Mouse (Mus musculus): ENCODE results near the gene C1qtnf4. TPM values are rescaled to one million over a fixed set of nuclear protein-coding genes. Genes with fewer than 3 reads are reported as not detected.
"Not testable (repeated sequence)": the region's sequence is repeated elsewhere in the genome, so short reads cannot be mapped to it uniquely, and the experiment has no call there.

Gene C1qtnf4
- total RNA-seq, 2 experiments from 2014 or later, result 279 to 315 TPM

DNA sequence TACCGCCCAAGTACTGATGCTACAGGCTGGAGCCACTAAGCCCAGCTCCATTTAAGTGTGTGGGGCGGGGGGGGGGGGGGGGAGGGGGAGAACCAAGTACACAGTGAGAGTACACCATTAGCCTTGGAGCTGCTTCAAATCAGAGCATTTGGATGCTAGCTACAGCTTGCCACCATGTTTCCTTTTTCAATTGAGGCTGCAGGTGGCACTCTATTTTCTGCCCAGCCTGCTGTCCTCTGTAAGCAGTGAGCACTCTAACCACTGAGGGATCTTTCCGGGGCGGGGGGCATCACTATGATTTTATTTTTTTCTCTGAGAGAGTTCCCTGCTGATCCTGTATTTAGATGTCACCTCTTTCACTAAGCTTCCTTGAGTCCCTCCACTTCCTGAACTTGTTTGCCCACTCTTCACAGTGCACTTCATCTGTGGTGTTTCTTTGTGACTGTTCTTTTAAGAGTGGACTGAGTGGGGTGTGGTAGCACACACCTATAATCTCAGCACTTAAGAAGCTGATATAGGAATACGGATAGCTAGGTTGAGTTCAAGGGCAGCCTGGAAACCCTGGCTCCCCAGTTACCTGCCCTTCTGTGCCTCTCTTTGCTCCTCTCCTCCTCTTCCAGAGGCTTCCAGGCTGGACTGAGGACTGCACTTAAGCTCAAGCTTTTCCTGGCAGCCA is 7.9 kb upstream of the C1qtnf4 start:
- intact Hi-C loops (cut with DNase I), result loop anchor here (10.0 kb wide), 1 partner anchor 87 kb away; no protein-coding TSS in a partner anchor
- DNase-seq (ENCODE audit: low spot score in 2 of 2), result no peak

DNA sequence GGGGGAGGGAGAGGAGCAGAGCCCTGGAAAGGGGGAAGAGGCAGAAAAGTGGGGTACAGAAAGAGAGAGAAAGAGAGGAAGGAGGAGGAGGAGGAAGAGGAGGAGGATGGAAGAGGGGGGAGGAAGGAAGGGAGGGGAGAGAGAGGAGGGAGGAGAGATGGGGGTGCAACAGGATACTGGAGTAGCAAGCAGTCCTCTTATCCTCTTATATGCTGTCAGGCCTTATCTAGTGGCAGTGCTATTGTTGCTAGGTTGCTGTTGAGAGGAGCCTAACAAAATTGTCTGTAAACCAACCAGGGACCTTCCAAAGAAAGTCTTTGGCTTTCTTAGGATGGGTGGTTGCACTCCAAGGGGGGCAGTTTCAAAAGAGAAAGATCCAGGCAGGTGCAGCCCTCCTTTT is 6.2 kb upstream of the C1qtnf4 start:
- DNase-seq (ENCODE audit: low spot score in 2 of 2), result no peak
- intact Hi-C loops (cut with DNase I), result loop anchor here (10.0 kb wide), 1 partner anchor 85 kb away; no protein-coding TSS in a partner anchor

DNA sequence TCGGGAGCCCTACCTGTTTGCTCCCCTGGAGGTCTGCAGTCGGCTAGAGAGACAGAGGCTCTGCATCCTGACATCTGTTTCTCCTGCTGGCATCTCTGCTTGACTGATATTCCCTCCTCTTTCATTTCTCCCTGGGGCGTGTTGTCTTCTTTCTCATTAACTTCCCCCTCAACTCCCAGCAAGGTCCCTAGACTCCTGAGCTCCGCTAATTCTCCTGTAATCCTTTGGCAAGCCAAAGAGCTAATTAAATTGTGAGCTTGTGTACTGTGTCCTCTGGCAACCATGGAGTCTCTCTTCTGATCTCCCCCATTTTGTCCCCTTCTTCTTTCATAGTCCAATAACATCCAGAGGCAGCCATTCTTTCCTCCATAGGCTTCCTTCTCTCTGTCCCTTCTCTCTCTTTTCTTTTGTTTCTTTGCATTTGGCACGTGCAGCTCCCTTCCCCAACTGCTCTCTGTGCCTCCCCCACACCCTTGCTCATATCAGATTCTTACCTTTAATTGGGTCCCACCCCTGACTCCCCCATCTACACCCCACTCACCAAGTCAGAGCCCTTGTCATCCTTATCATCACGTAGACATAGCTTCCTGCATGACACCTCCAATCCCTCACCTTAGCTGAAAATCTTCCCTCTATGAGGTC is 5.4 kb upstream of the C1qtnf4 start:
- no peak for DNase-seq (ENCODE audit: low spot score in 2 of 2)
- intact Hi-C loops (cut with DNase I), result no loop called here

DNA sequence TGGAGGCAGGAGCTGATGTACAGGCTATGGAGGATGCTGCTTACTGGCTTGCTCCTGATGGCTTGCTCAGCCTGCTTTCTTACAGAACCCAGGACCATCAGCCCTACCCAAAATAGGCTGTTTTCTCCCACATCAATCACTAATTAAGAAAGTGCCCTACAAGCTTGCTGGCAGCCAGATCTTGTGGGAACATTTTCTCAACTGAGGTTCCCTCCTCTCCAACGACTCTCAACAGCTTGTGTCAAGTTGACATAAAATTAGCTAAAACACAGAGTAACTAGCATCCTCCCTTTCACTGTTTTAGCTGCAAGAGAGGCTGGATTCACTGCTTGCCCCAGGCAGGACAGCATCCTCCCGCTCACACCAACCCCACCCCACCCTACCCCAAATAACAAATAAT is 3.8 kb upstream of the C1qtnf4 start:
- DNase-seq (ENCODE audit: low spot score in 2 of 2), result no peak
- intact Hi-C loops (cut with DNase I), result no loop called here

DNA sequence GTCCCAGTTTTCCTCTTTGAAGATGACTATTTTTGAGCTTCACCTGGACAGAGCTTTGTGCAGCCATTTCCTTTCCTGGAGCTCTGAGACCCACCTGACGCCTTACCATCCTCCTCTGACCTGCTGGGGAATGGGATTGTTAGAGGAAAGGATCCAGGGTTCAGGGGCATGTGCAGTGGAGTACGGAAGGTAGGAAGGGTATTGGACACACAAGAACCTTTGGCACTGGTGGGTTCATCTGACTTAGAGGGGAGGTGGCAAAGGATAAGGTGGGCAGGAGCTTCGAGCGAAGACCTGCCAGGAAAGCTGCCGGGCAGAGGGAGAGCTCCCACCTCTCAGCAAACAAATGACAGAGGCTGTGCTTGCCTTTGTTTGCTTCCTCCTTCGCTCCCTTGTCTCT is 776 bp downstream of the C1qtnf4 start:
- intact Hi-C loops (cut with DNase I), result loop anchor here (2.0 kb wide), 1 partner anchor 16 kb away; no protein-coding TSS in a partner anchor
- no peak for DNase-seq (ENCODE audit: low spot score in 2 of 2)

DNA sequence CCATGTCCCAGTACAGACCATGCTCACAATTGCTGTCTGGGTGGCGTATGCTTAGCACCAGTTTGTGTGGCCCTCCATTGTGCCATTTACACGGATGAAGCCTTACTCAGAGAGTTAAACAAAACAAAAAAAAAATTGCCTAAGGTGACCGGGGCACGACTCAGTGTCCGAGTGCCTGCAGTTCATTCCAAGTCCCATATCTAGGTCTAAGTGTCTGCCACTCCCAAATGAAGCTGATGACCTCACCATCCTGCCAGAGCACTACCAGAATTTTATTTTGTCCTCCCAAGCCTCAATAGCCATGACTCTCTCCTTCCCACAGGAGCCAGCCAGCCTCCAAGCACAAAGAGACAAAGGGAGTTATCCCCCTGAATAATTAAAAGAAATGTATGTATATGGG is 2.0 kb downstream of the C1qtnf4 start:
- intact Hi-C loops (cut with DNase I), result loop anchor here (2.0 kb wide), 1 partner anchor 17 kb away; no protein-coding TSS in a partner anchor
- no peak for DNase-seq (ENCODE audit: low spot score in 2 of 2)

DNA sequence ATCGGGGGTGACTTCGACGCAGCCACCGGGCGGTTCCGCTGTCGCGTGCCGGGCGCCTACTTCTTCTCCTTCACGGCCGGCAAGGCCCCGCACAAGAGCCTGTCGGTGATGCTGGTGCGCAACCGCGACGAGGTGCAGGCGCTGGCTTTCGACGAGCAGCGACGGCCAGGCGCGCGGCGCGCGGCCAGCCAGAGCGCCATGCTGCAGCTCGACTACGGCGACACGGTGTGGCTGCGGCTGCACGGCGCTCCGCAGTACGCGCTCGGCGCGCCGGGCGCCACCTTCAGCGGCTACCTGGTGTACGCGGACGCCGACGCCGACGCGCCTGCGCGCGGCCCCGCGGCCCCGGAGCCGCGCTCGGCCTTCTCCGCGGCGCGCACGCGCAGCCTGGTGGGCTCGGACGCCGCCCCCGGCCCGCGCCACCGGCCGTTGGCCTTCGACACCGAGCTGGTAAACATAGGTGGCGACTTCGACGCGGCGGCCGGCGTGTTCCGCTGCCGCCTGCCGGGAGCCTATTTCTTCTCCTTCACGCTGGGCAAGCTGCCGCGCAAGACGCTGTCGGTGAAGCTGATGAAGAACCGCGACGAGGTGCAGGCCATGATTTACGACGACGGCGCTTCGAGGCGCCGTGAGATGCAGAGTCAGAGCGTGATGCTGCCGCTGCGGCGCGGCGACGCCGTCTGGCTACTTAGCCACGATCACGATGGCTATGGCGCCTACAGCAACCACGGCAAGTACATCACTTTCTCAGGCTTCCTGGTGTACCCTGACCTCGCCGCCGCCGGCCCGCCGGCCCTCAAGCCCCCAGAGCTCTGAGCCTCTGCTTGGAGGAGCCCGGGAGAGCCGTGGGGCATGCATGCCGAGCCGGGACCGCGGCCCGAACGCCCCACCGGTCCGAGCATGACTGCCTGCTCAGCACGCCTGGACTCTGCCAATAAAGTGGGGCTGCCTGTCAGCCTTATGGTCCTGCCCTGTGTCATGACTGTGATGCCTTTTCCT is 4.2 kb downstream of the C1qtnf4 start:
- peak; percentile 54 to 72 for DNase-seq (ENCODE audit: low spot score in 2 of 2)
- intact Hi-C loops (cut with DNase I), result no loop called here

DNA sequence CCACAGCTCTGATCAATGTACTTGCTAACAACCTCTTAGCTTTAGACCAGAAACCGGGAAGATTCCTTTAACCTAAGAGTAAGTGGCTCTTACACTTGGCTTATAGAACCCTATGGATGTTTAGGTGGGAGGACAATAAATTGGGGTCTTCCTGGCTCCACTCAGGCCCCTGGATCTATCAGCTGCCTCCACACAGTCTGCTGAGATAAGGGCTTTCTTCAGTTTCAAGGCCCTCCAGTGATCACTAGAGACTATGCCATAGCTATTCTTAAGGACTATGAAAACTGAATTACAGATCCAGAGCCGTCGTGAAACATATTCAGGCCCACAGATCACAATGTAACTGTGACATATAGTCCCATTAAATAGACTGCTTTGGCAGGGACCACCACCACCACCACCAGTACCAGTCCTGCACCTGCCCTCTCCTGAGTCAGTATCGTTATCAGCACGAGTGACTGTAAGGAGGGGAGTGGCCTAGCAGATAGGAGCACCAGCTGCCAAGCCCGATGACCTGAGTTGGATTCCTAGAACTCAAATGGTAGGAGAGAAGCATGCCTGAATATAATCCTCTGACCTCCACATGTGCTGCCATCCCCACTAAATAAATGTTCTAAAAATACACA is 8.1 kb downstream of the C1qtnf4 start:
- intact Hi-C loops (cut with DNase I), result no loop called here
- DNase-seq (ENCODE audit: low spot score in 2 of 2), result no peak

DNA sequence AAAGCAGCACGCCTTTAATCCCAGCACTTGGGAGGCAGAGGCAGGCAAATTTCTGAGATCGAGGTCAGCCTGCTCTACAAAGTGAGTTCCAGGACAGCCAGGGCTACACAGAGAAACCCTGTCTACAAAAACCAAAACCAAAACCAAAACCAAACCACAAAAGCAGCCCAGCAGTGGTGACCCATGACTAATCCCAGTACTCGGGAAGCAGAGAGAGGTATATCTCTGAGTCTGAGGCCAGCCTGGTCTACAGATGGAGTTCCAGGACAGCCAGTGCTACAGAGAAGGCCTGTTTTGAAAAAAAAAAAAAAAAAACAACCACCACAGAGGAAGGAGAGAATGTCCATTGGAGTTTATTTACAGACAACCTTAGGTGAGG is 8.6 kb downstream of the C1qtnf4 start:
- intact Hi-C loops (cut with DNase I); DNase-seq (ENCODE audit: low spot score in 2 of 2): not testable (repeated sequence)

DNA sequence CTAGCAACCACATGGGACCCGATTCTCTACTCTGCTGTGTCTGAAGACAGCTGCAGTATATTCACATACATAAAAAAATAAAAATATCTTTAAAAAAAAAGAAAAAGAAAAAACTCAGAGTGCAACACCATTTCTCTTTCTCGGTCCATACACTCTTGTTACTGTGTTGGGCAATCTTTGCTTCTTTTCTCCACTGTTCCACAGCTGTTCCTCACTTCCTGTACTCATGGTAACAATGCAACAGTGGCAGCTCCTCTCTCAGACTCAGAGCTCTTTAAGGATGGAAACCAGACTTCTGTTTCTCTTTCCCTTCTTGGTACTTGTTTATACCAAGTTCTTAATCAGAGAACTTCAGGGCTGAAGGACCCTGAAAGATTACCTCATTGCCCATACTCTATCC is 17.7 kb downstream of the C1qtnf4 start:
- intact Hi-C loops (cut with DNase I), result no loop called here

DNA sequence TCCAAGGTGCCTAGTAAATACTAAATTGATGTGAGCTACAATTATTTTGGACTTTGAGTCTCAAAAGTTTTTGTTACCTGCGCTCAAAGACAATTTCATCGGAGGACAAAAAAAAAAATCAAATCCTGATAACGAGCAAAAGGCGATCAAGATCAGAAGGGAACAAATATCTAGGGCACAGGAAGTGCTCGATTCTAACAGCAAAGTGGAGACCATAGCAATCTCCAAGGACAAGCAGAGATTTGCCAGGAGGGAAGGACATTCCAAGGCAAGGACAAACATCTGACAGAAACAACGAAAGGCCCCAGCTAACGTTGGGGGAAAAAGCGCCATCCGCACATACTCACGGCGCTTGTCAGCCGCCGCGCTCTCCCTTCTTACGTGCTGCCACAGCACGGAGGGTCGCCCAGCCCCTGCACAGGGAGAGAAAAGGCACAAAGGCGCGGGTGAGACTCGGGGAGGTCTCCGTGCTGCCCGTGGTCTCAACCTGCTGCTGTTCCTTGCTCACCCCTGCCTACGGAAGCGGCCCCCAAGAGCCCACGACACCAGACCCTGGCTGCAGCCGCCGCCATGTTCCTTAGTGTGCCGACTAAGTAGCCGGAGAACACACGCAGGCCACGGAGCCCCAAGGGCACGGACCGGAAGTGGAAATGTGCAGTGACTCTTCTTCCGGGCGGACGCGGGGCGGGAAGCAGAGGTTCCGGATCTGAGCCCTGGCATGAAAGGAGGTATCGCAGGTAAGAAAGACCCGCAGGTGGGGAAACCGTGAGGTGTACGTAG is 18.6 kb downstream of the C1qtnf4 start, which contains the start of the genes Kbtbd4 and Ndufs3:
TSS of gene Kbtbd4 (plus strand) at position 665 of the 780 bp plus-strand sequence.
TSS of gene Ndufs3 (minus strand) at position 752 of the 780 bp plus-strand sequence.
- DNase-seq (ENCODE audit: low spot score in 2 of 2), result peak; percentile 88 to 90
- intact Hi-C loops (cut with DNase I), result no loop called here

More for the DNA sequence above, 17.7 kb downstream of the C1qtnf4 start:
- DNase-seq (ENCODE audit: low spot score in 2 of 2), result no peak

DNA sequence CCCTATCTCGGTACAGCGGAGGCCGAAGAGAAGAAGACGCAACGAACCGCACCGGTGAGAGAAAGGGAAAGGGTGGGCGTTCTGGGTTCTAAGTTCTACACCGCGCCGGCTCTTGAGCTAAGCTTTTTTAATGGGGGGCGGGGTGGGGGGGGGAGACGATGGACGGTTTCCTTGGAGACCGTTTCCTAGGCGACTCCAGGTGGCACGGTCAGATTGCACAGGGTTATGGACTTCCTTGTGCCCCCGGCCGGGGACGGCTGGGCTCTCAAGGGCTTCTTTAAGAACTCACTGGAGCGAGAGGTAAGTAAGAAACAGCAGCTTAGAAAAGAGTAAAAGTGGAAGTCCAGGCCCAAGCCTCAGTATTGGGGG is 19.2 kb downstream of the C1qtnf4 start:
- intact Hi-C loops (cut with DNase I), result no loop called here

DNA sequence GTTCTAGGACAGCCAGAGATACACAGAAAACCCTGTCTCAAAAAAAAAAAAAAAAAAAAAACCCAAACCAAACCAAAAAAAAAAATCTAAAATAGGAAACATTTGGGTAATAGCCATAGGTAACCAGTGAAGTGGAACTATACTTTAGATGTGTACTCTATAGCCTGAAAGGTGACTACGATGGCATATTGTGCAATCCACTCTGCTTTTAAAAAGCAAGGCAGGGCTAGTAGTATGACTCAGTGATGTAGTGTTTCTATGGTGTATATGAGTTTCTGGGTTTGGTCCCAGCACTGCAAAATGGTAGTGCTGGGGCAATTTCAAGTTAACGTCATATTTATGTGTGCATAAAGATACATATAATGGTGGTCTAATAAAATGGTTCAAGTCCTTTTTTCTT is 21.1 kb downstream of the C1qtnf4 start:
- intact Hi-C loops (cut with DNase I), result no loop called here
- no peak for DNase-seq (ENCODE audit: low spot score in 2 of 2)

More for the DNA sequence above, 19.2 kb downstream of the C1qtnf4 start:
- no peak for DNase-seq (ENCODE audit: low spot score in 2 of 2)

DNA sequence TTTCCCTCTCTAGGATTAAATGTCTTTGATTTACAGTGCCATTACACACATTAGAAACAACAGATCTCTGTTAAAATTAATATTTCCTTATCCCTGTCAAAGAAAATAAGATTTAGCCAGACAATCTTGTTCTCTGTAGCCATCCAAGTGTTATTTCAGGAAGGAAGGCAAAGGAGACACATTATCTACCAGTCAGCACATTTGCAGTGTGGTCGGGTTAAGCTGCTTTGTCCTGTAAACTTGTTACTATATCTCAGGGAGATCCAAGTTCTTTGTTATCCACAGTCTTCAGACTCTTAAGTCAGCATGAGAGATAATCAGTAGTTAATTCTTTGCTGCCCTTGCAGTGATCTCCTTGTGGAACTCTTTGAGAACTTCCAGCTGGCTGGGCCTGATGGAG is 25.2 kb downstream of the C1qtnf4 start:
- intact Hi-C loops (cut with DNase I), result loop anchor here (10.0 kb wide), 1 partner anchor 154 kb away; no protein-coding TSS in a partner anchor
- no peak for DNase-seq (ENCODE audit: low spot score in 2 of 2)

DNA sequence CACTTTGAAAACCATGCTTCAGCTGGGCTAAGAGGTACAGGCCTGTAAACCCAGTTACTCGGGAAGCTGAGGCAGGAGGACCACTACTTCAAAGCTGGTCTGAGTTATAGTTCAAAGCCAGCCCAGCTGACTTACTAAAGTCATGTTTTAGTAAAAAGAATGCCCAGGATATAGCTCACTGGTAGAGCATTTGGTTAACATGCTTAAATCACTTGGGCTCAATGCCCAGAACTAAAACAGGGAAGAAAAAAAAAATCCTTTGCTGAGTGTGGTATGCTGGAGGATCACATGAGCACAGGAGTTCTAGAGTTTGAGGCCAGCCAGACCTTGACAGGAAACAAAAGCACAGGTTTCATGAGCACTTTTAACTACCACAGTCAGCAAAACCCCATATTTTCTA is 26.0 kb downstream of the C1qtnf4 start:
- no peak for DNase-seq (ENCODE audit: low spot score in 2 of 2)
- intact Hi-C loops (cut with DNase I), result loop anchor here (10.0 kb wide), 1 partner anchor 153 kb away; no protein-coding TSS in a partner anchor

DNA sequence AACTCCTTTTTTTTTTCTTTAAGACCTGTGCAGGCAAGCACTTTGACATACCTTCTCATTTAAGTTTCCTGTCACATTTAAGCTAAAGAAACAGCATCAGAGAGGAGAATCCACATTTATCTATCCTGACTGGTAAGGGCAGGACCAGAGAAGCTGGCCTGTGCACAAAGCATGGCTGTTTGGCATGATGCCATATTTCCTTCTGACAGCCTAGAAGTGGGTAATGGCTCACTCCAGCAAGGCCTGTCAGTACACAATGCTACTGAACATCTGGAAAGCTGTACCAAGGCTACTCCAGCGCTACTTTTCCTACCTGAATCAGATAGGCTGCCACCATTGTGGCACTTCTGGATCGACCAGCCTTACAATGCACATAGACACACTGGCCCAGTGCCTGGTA is 28.0 kb downstream of the C1qtnf4 start:
- DNase-seq (ENCODE audit: low spot score in 2 of 2), result no peak
- intact Hi-C loops (cut with DNase I), result loop anchor here (10.0 kb wide), 1 partner anchor 151 kb away; no protein-coding TSS in a partner anchor

DNA sequence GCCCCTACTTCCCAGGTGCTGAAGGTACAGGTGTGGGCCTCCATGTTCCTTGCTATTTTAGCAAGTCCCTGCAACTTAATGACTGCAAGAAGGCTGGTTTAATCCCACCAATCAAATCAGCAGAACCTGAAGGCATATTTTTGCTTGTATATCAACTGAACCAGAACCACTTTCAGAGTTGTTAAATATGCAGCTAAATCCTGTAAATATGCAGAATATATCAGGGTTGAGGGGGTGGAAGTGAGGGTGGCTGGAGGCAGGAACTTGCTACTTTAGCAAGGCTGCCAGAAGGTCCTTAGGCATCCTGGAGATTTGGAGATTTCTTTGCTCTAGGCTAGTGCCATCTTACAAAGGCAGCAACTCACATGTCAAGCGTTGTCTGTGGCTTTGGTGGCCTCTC is 29.9 kb downstream of the C1qtnf4 start:
- intact Hi-C loops (cut with DNase I), result loop anchor here (10.0 kb wide), 1 partner anchor 149 kb away; no protein-coding TSS in a partner anchor

DNA sequence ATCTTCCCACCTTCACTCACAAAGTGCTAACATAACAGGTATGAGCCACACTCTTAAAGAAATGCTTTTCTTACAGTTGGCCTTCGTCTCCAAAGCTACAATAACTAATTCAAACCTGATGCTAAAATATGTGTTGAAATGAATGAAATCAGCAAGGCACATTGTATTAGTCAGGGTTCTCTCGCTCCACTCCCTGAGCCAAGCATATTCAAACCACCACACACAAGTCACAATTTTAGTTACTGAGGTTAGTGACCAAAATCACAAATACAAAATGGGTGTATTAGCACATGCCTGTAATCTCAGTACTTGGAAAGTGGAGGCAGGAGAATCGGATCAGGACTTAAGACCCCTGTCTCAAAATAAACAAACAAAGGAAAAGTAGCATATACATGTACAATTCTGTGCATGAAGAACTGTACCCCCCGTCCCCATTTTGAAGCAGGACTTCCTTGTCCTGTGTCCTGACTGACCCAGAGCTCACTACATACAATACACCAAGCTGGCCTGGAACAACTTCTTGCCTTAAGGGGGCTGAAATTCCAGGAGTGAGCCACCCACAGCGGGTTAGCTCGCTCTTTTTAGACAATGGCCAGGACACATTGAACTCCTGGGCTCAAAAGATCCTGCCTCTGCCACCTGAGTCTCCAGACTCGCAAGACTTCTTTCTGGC is 31.0 kb downstream of the C1qtnf4 start:
- intact Hi-C loops (cut with DNase I), result loop anchor here (10.0 kb wide), 1 partner anchor 148 kb away; no protein-coding TSS in a partner anchor
- no peak for DNase-seq (ENCODE audit: low spot score in 2 of 2)

More for the DNA sequence above, 29.9 kb downstream of the C1qtnf4 start:
- no peak for DNase-seq (ENCODE audit: low spot score in 2 of 2)
